Mouse (Mus musculus): ENCODE measurements around the gene Slc25a48. TPM values are rescaled to one million over a fixed set of nuclear protein-coding genes. Genes with fewer than 3 reads are reported as not detected.
A peak's percentile ranks its signal among the peaks of the same experiment; 100 is the strongest.

The Slc25a48 gene
- not detected in 2 replicates for polyA plus RNA-seq (2011; ENCODE audit: insufficient read length, low read depth, missing spikeins)

DNA sequence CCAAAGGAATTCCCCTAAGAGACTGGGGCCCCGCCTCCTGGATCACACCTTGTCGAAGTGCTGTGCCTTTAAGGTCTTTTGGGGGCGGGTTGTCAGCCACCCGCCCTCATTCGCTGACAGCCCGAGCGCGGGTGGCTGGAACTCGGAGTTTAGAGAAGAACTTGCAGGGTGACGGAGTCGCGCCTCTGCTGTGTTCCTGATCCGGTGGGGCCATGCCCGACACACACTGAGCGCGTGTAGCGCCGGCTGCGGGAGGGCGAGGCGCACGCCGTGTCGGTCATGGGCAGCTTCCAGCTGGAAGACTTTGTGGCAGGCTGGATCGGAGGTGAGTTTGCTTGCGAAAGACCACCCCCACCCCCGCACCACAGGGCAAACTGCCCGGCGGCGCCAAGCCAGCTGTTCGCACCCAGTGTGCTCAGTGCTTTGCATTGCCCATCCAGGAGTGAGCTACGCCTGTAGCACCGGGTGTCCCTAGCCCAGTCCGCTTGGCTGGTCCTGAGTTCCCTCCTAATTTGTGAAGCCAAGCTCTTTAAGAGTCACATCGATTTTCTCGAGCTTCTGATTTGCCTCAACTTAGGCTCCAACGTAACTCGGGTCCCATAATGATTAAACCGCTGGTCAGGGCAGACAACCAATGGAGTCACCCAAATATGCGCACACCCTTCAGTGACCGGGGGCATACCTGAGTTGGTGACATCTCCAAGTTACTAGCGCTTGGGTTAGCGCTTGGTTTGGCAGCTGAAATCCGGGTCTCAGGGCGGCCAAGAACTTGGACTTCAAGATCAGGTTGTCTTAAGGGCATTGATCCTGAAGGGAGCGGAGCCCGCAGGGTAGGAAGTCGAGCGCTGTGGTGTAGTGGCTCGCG is at the start of gene Slc25a48:
Slc25a48 (plus strand) TSS at position 145 of the 865 bp plus-strand sequence.
- Histone ChIP-seq H3K4me1 (ENCODE audit: control insufficient read depth, insufficient read depth, low read length) (peaks cover 2% of the 10 kb centered on the region; the same call in 1 of the 2 replicates), H3K4me3 (ENCODE audit: insufficient read depth, low read length) (peak within 1 kb of the TSS; percentile 23), H3K27ac (ENCODE audit: insufficient read depth, low read length) (no peak within 1 kb of the TSS)
- no peak for TF ChIP-seq POLR2A (IDR thresholded peaks at IDR 0.05; ENCODE audit: low read depth, low read length)
- TF ChIP-seq CTCF (IDR thresholded peaks at IDR 0.05; ENCODE audit: borderline replicate concordance, insufficient read depth, low read length): no peak

DNA sequence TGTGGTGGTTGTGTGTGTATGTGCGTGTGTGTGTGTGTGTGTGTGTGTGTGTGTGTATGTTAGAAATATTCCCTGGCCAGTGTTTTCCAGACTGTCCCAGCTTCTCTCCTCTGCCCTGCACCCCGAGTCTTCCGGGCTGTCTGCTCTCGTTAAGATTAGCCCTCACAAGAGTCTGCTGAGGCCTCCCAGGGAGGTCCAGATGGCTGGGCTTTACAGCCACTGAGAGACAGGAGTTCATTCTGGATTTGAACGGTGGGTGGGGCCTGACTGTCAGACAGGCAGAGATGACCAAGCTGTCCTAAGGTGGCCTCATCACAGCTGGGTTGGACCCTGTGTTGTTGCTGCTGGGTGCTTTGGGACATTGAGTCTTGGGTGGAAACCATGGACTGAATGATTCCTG is 40.6 kb upstream of the Slc25a48 start:
- TF ChIP-seq CTCF (IDR thresholded peaks at IDR 0.05; ENCODE audit: borderline replicate concordance, insufficient read depth, low read length) (no peak), POLR2A (IDR thresholded peaks at IDR 0.05; ENCODE audit: low read depth, low read length) (no peak)
- H3K4me3 ChIP-seq (ENCODE audit: insufficient read depth, low read length): no peak overlapping the region
- H3K27ac ChIP-seq (ENCODE audit: insufficient read depth, low read length): no peak overlapping the region
- no peaks in the 10 kb centered on the region for H3K4me1 ChIP-seq (ENCODE audit: control insufficient read depth, insufficient read depth, low read length)

GRCm38 (mm10) chr13:56401186-56401585 is 37.0 kb upstream of the Slc25a48 start:
- Histone ChIP-seq H3K4me3 (ENCODE audit: insufficient read depth, low read length) (no peak overlapping the region), H3K4me1 (ENCODE audit: control insufficient read depth, insufficient read depth, low read length) (peaks cover 7% of the 10 kb centered on the region), H3K27ac (ENCODE audit: insufficient read depth, low read length) (no peak overlapping the region)
- TF ChIP-seq POLR2A (IDR thresholded peaks at IDR 0.05; ENCODE audit: low read depth, low read length): no peak
- TF ChIP-seq CTCF (IDR thresholded peaks at IDR 0.05; ENCODE audit: borderline replicate concordance, insufficient read depth, low read length): no peak

- H3K4me3 ChIP-seq (ENCODE audit: insufficient read depth, low read length): no peak overlapping the region
- no peak for TF ChIP-seq CTCF (IDR thresholded peaks at IDR 0.05; ENCODE audit: borderline replicate concordance, insufficient read depth, low read length)
- TF ChIP-seq POLR2A (IDR thresholded peaks at IDR 0.05; ENCODE audit: low read depth, low read length): no peak
Observed at GRCm38 (mm10) chr13:56403381-56404086, 34.6 kb upstream of the Slc25a48 start.

DNA sequence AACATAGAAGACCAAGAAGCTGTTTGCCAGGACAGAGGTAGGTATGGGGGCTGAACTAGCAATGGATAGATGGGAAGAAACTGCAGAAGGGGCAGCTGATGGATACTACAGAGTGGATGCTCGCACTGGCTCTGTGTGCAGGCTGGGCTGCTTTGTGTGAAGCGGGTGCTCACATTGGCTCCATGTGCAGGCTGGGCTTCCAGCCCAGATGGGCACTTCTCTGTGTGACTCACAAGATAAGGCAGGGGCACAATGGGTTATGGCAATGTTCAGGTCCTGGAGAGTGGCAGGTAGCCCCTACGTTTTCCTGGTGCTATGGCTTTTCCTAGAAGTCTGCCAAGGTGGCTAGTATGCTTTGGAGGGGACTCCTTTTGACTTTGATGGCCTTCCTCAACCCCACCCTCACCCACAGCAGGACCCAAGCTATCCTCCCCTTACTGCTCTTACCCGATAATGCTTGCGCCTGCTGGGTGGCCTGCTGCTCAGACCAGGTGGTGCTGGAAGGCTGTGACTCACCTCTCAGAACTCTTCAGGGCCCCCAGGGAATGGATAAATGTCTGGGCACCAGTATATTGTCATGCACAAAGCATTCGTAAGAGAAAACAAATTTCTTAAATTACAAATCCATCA is 33.5 kb upstream of the Slc25a48 start:
- Histone ChIP-seq H3K27ac (ENCODE audit: insufficient read depth, low read length) (no peak overlapping the region), H3K4me3 (ENCODE audit: insufficient read depth, low read length) (no peak overlapping the region), H3K4me1 (ENCODE audit: control insufficient read depth, insufficient read depth, low read length) (peaks cover 7% of the 10 kb centered on the region)
- TF ChIP-seq CTCF (IDR thresholded peaks at IDR 0.05; ENCODE audit: borderline replicate concordance, insufficient read depth, low read length): no peak
- no peak for TF ChIP-seq POLR2A (IDR thresholded peaks at IDR 0.05; ENCODE audit: low read depth, low read length)

More at GRCm38 (mm10) chr13:56403381-56404086, 34.6 kb upstream of the Slc25a48 start:
- Histone ChIP-seq H3K27ac (ENCODE audit: insufficient read depth, low read length) (no peak overlapping the region), H3K4me1 (ENCODE audit: control insufficient read depth, insufficient read depth, low read length) (peaks cover 7% of the 10 kb centered on the region)

- Histone ChIP-seq H3K4me1 (ENCODE audit: control insufficient read depth, insufficient read depth, low read length) (no peaks in the 10 kb centered on the region), H3K27ac (ENCODE audit: insufficient read depth, low read length) (no peak overlapping the region), H3K4me3 (ENCODE audit: insufficient read depth, low read length) (no peak overlapping the region)
- TF ChIP-seq CTCF (IDR thresholded peaks at IDR 0.05; ENCODE audit: borderline replicate concordance, insufficient read depth, low read length) (no peak), POLR2A (IDR thresholded peaks at IDR 0.05; ENCODE audit: low read depth, low read length) (no peak)
Observed at GRCm38 (mm10) chr13:56412286-56412873, 25.8 kb upstream of the Slc25a48 start.

- TF ChIP-seq CTCF (IDR thresholded peaks at IDR 0.05; ENCODE audit: borderline replicate concordance, insufficient read depth, low read length): no peak
- TF ChIP-seq POLR2A (IDR thresholded peaks at IDR 0.05; ENCODE audit: low read depth, low read length): no peak
Observed at GRCm38 (mm10) chr13:56418685-56419483, 19.3 kb upstream of the Slc25a48 start.

DNA sequence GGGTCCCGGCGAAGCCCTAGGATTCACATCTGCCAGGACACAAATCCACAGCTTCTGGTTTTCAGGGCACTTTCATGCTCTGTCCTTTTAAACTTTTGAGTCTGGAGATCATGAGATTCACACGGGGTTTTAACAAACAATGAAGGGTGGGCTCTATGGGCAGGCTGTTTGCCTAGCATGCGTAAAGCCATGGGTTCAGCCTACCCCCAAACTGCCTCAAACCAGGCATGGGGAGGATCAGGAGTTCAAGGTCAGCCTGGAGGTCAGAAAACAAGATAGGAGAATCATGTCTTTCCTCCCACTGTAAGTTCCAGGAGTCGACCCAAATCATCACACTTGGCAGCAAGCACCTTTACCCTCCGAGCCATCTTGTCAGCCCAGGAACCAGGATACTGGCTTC is 18.6 kb upstream of the Slc25a48 start:
- no peak for TF ChIP-seq POLR2A (IDR thresholded peaks at IDR 0.05; ENCODE audit: low read depth, low read length)
- no peak for TF ChIP-seq CTCF (IDR thresholded peaks at IDR 0.05; ENCODE audit: borderline replicate concordance, insufficient read depth, low read length)
- H3K4me1 ChIP-seq (ENCODE audit: control insufficient read depth, insufficient read depth, low read length): no peaks in the 10 kb centered on the region
- H3K27ac ChIP-seq (ENCODE audit: insufficient read depth, low read length): no peak overlapping the region
- H3K4me3 ChIP-seq (ENCODE audit: insufficient read depth, low read length): no peak overlapping the region

More at GRCm38 (mm10) chr13:56418685-56419483, 19.3 kb upstream of the Slc25a48 start:
- no peak overlapping the region for H3K27ac ChIP-seq (ENCODE audit: insufficient read depth, low read length)
- H3K4me3 ChIP-seq (ENCODE audit: insufficient read depth, low read length): no peak overlapping the region
- no peaks in the 10 kb centered on the region for H3K4me1 ChIP-seq (ENCODE audit: control insufficient read depth, insufficient read depth, low read length)

Data from embryonic fibroblast, embryonic 13.5 days (primary cell).